Mouse (Mus musculus): ENCODE measurements at regions not wholly inside any gene's neighbourhood (a gene's known extent, or its start where the extent isn't known, plus 50 kb on each side); places are given as distances from the start of the nearest gene placed in this dataset.

GRCm38 (mm10) chr6:107931174-107931557, 133.7 kb upstream of the Setmar start:
- TF ChIP-seq POLR2A (IDR thresholded peaks at IDR 0.05; ENCODE audit: insufficient read depth, low read depth, low read length) (no peak), CTCF (IDR thresholded peaks at IDR 0.05; ENCODE audit: insufficient read depth, low read depth, low read length) (no peak)
